Mouse (Mus musculus): ENCODE data around the gene Tnk2. TPM values are rescaled to one million over a fixed set of nuclear protein-coding genes. Genes with fewer than 3 reads are reported as not detected.

Gene Tnk2
- polyA plus RNA-seq, 1 experiment from 2014 or later: 7.5 TPM

DNA sequence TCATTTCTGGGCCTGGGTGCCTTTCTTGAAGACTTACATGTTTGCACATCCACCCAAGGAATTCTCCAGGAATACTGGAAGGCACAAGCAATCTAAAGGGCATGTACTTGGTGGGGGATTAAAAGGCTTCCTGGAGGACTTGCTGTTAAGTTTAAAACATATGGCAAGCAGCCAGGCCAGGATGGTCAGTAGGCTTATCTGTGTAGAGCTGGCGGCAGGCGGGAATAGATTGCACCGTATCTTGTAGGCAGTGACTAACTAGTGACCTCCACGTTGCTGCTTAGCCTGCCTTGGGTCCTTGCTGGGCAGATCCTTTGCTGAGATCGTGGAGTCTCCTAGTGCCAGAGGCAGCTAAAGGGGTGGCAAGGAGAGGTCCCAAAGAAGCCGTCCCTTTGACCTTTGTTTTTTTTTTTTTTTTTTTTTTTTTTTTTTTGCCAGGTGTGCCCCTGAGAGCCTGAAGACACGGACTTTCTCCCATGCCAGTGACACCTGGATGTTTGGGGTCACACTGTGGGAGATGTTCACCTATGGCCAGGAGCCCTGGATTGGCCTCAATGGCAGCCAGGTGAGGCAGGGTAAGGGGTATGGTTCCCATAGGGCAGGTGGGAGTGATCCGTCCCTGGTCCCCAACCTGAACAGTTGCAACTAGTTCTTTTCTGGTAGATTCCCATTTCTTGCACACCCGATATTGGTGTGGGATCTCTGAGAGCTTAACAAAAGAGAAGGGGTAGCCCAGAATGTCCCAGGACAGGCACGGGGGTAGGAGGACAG lies 26.9 kb downstream of the Tnk2 start:
- Histone ChIP-seq H3K4me2 (ENCODE audit: low read depth, low read length) (no peak overlapping the region), H3K4me3 (ENCODE audit: low read length) (no peak overlapping the region), H3K9ac (ENCODE audit: low read depth, low read length) (no peak overlapping the region), H3K36me3 (ENCODE audit: control insufficient read depth, insufficient read depth, low read length) (peaks cover 10% of the 10 kb centered on the region), H3K27ac (ENCODE audit: low read length) (no peak overlapping the region), H3K9me3 (ENCODE audit: control insufficient read depth, low read length) (no peaks in the 10 kb centered on the region), H3K4me1 (ENCODE audit: control insufficient read depth, insufficient read depth, low read length) (peaks cover 41% of the 10 kb centered on the region), H3K27me3 (replicated peaks; ENCODE audit: control insufficient read depth, insufficient read depth, low read length) (no peaks in the 10 kb centered on the region)
- ATAC-seq: no peak
- WGBS: 77% methylated on average over 10 of the region's 10 CpGs

- H3K36me3 ChIP-seq (ENCODE audit: control insufficient read depth, insufficient read depth, low read length): peaks cover 15% of the 10 kb centered on the region
- ATAC-seq: no peak
- H3K4me3 ChIP-seq (ENCODE audit: low read length): no peak overlapping the region
Observed at GRCm38 (mm10) chr16:32671206-32671887, 27.7 kb downstream of the Tnk2 start.

GRCm38 (mm10) chr16:32672250-32672649 lies 28.6 kb downstream of the Tnk2 start:
- Histone ChIP-seq H3K4me1 (ENCODE audit: control insufficient read depth, insufficient read depth, low read length) (peaks cover 24% of the 10 kb centered on the region), H3K4me3 (ENCODE audit: low read length) (no peak overlapping the region), H3K36me3 (ENCODE audit: control insufficient read depth, insufficient read depth, low read length) (peaks cover 15% of the 10 kb centered on the region), H3K27me3 (replicated peaks; ENCODE audit: control insufficient read depth, insufficient read depth, low read length) (no peaks in the 10 kb centered on the region), H3K27ac (ENCODE audit: low read length) (peak overlapping the region; percentile 34), H3K4me2 (ENCODE audit: low read depth, low read length) (no peak overlapping the region), H3K9me3 (ENCODE audit: control insufficient read depth, low read length) (no peaks in the 10 kb centered on the region), H3K9ac (ENCODE audit: low read depth, low read length) (0 out of 2 replicates have a peak overlapping the region, but pooled peaks have one; percentile 4)
- no peak for ATAC-seq
- WGBS: 80% methylated on average over 7 of the region's 7 CpGs

More at GRCm38 (mm10) chr16:32671206-32671887, 27.7 kb downstream of the Tnk2 start:
- peaks cover 33% of the 10 kb centered on the region for H3K4me1 ChIP-seq (ENCODE audit: control insufficient read depth, insufficient read depth, low read length)
- H3K9me3 ChIP-seq (ENCODE audit: control insufficient read depth, low read length): no peaks in the 10 kb centered on the region
- WGBS: 86% methylated on average over 13 of the region's 13 CpGs
- no peak overlapping the region for H3K4me2 ChIP-seq (ENCODE audit: low read depth, low read length)
- H3K27ac ChIP-seq (ENCODE audit: low read length): no peak overlapping the region
- no peaks in the 10 kb centered on the region for H3K27me3 ChIP-seq (replicated peaks; ENCODE audit: control insufficient read depth, insufficient read depth, low read length)
- no peak overlapping the region for H3K9ac ChIP-seq (ENCODE audit: low read depth, low read length)

- Histone ChIP-seq H3K9me3 (ENCODE audit: control insufficient read depth, low read length) (no peaks in the 10 kb centered on the region), H3K27me3 (replicated peaks; ENCODE audit: control insufficient read depth, insufficient read depth, low read length) (no peaks in the 10 kb centered on the region), H3K27ac (ENCODE audit: low read length) (peak overlapping the region; percentile 34), H3K4me1 (ENCODE audit: control insufficient read depth, insufficient read depth, low read length) (peaks cover 23% of the 10 kb centered on the region), H3K36me3 (ENCODE audit: control insufficient read depth, insufficient read depth, low read length) (peaks cover 15% of the 10 kb centered on the region), H3K9ac (ENCODE audit: low read depth, low read length) (no peak overlapping the region), H3K4me2 (ENCODE audit: low read depth, low read length) (no peak overlapping the region), H3K4me3 (ENCODE audit: low read length) (no peak overlapping the region)
- 69% methylated on average over 13 of the region's 13 CpGs for WGBS
- peak; percentile 62 for ATAC-seq
Observed at GRCm38 (mm10) chr16:32672861-32673560, 29.3 kb downstream of the Tnk2 start.

GRCm38 (mm10) chr16:32674121-32674740 lies 30.6 kb downstream of the Tnk2 start:
- Histone ChIP-seq H3K9ac (ENCODE audit: low read depth, low read length) (no peak overlapping the region), H3K4me2 (ENCODE audit: low read depth, low read length) (no peak overlapping the region), H3K9me3 (ENCODE audit: control insufficient read depth, low read length) (no peaks in the 10 kb centered on the region), H3K4me3 (ENCODE audit: low read length) (no peak overlapping the region), H3K27ac (ENCODE audit: low read length) (no peak overlapping the region), H3K36me3 (ENCODE audit: control insufficient read depth, insufficient read depth, low read length) (peaks cover 15% of the 10 kb centered on the region), H3K27me3 (replicated peaks; ENCODE audit: control insufficient read depth, insufficient read depth, low read length) (no peaks in the 10 kb centered on the region), H3K4me1 (ENCODE audit: control insufficient read depth, insufficient read depth, low read length) (peaks cover 31% of the 10 kb centered on the region)
- ATAC-seq: no peak
- WGBS: 92% methylated on average over 17 of the region's 17 CpGs

DNA sequence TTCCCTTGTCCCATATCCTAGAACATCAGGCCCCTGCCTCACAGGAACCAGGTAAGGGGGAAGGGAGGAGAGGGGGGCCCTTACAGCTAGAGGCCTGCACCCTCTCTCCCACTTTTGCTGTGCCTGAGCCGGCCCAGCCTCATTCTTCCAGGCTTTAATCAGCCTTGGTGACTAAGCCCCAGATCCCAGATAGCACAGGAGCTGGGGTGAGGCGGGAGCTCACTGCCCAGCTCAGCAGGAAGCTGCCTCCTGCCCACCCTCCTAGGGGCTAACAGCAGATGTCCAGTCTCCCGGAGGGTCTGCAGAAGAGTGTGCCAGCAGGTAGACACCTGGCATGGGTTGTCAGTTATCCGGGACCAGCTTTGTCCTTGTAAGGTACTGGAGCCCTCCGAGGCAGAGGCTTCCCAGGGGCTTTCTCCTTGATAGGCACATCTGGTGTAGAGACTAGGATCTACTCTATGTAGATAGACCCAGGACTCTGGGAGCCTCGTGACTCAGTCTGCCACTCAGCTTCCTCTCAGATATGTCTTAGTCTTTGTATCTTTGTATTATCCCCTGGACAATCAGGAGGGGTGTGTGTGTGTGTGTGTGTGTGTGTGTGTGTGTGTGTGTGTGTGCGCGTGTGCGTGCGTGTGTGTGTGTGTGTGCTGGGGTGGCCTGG lies 33.5 kb downstream of the Tnk2 start:
- 0 out of 2 replicates have a peak, but pooled peaks have one; percentile 9 for ATAC-seq
- H3K27ac ChIP-seq (ENCODE audit: low read length): no peak overlapping the region
- H3K9me3 ChIP-seq (ENCODE audit: control insufficient read depth, low read length): no peaks in the 10 kb centered on the region
- peaks cover 20% of the 10 kb centered on the region for H3K36me3 ChIP-seq (ENCODE audit: control insufficient read depth, insufficient read depth, low read length)
- peaks cover 31% of the 10 kb centered on the region for H3K4me1 ChIP-seq (ENCODE audit: control insufficient read depth, insufficient read depth, low read length)
- no peak overlapping the region for H3K9ac ChIP-seq (ENCODE audit: low read depth, low read length)
- H3K27me3 ChIP-seq (replicated peaks; ENCODE audit: control insufficient read depth, insufficient read depth, low read length): no peaks in the 10 kb centered on the region
- H3K4me2 ChIP-seq (ENCODE audit: low read depth, low read length): no peak overlapping the region
- no peak overlapping the region for H3K4me3 ChIP-seq (ENCODE audit: low read length)
- 76% methylated on average over 10 of the region's 10 CpGs for whole genome bisulfite sequencing

DNA sequence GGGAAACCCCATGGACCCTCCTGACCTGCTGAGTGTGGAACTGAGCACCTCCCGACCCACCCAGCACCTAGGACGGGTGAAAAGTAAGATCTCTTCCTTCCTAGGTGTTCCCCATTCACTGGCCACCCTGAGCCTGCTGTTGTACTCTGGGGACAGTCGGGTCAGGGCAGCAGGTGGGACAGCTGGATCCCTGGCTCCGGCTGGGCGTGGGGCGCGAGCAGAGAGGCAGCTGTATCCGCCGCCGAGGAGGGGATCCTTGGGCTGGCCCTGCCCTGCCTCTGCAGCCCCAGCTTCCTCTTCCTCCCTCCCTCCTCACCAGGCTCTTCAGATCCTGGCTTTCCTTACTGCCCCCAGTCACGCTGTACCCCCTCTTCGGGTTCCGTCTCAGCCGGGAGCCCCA lies 34.2 kb downstream of the Tnk2 start:
- H3K4me1 ChIP-seq (ENCODE audit: control insufficient read depth, insufficient read depth, low read length): peaks cover 24% of the 10 kb centered on the region
- no peaks in the 10 kb centered on the region for H3K27me3 ChIP-seq (replicated peaks; ENCODE audit: control insufficient read depth, insufficient read depth, low read length)
- no peak overlapping the region for H3K9ac ChIP-seq (ENCODE audit: low read depth, low read length)
- 65% methylated on average over 14 of the region's 14 CpGs for whole genome bisulfite sequencing
- H3K4me3 ChIP-seq (ENCODE audit: low read length): no peak overlapping the region
- H3K36me3 ChIP-seq (ENCODE audit: control insufficient read depth, insufficient read depth, low read length): peaks cover 23% of the 10 kb centered on the region
- H3K4me2 ChIP-seq (ENCODE audit: low read depth, low read length): no peak overlapping the region
- 0 out of 2 replicates have a peak, but pooled peaks have one; percentile 5 for ATAC-seq
- H3K27ac ChIP-seq (ENCODE audit: low read length): no peak overlapping the region
- H3K9me3 ChIP-seq (ENCODE audit: control insufficient read depth, low read length): no peaks in the 10 kb centered on the region

DNA sequence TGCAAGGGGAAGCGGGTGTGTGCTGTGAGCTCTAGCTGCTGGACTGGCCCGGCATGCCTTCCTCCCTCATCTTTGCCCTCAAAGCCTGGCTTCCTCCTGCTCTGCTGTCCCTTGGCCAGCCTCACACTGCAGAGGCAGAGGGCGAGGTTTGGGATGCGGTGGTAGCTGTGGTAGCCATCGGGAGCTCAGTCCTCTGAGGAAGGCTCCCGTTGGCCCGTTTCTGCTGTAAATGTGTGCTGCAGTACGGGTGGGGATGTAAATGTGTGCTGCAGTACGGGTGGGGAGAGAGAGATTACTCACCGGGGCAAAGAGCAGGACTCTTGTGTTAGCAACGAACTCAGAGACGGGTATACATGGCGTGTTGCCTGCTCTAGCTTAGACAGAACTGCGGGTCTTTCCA lies 35.1 kb downstream of the Tnk2 start:
- Histone ChIP-seq H3K4me2 (ENCODE audit: low read depth, low read length) (peak overlapping the region; percentile 24; the same call in 1 of the 2 replicates), H3K4me3 (ENCODE audit: low read length) (no peak overlapping the region), H3K36me3 (ENCODE audit: control insufficient read depth, insufficient read depth, low read length) (peaks cover 25% of the 10 kb centered on the region), H3K9me3 (ENCODE audit: control insufficient read depth, low read length) (no peaks in the 10 kb centered on the region), H3K9ac (ENCODE audit: low read depth, low read length) (peak overlapping the region; percentile 32; the same call in 1 of the 2 replicates), H3K27me3 (replicated peaks; ENCODE audit: control insufficient read depth, insufficient read depth, low read length) (no peaks in the 10 kb centered on the region), H3K27ac (ENCODE audit: low read length) (peak overlapping the region; percentile 73), H3K4me1 (ENCODE audit: control insufficient read depth, insufficient read depth, low read length) (peaks cover 18% of the 10 kb centered on the region)
- 68% methylated on average over 14 of the region's 14 CpGs for WGBS
- peak; percentile 67 for ATAC-seq

Measured in intestine, embryonic 16.5 days (tissue).